Mouse (Mus musculus) 3134 (cell line): ENCODE results near the gene Herpud1.

ENCODE experiments used
- DNase-seq: peaks from one replicate; pipeline ENCODE4 v3.0.0-alpha.2; 2011; ENCODE audit warnings: low spot score; ENCODE audit not compliant: insufficient read length; ENCODE audit errors: extremely low read depth

Gene Herpud1

DNA sequence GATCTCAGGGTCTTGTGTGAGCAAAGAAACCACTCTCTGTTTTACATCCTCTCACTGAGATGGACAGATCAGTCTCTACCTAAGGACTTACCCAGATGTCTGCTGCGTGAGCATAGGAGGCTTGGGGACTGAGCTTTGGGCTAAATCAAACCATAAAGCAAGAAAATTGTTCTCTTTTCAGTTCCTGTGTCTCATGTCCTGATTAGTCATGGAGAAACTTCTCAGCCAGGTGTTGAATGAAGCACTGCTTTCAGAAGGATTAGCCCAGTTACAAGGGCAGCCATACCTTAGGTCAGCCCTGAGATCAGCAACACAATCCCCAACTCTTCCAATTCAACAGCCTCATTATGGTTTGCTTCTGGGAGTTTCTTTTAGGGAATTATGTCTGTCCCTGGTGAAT lies 55.4 kb downstream of the Herpud1 start:
- no peak for DNase-seq

DNA sequence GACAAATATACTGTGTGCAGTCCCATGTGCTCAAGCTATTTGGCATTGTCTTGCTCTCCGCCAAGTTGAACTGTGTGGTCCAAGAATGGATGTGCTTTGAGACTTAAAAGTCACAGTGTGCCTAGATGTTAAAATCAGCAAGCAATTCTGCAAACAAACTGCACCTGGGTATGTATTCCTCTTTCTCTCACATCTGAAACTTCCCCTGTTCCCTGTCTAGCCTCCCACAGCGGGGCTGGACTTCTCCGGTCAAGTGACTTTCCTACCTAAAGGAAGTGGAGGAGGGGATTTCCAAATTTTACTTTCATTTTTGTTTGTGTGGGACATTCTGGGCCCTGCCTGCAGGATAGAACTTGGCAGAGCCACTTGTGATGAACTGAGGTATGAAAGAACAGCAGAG lies 56.9 kb downstream of the Herpud1 start:
- no peak for DNase-seq

- no peak for DNase-seq
These were observed 58.2 kb downstream of the Herpud1 start for GRCm38 (mm10) chr8:94444480-94444879.
